Mouse (Mus musculus) left cerebral cortex, postnatal 25 days (tissue): ENCODE measurements at regions not wholly inside any gene's neighbourhood (a gene's known extent, or its start where the extent isn't known, plus 50 kb on each side); places are given as distances from the start of the nearest gene placed in this dataset.
"Not testable (repeated sequence)": the region's sequence is repeated elsewhere in the genome, so short reads cannot be mapped to it uniquely, and the experiment has no call there.

Experiments
- DNase-seq, 2 experiments: peaks; one replicate each; pipeline ENCODE4 v3.0.0; 2022; ENCODE audit warnings: low spot score in 2 of 2, mixed read lengths in 1 of 2
- intact Hi-C: fragments of 180-260 bp; cut with DNase I; formaldehyde crosslinking; loops from one replicate; pipeline ENCODE4 v1.15.1; 2025

- no peak for DNase-seq
- intact Hi-C loops = no loop called here
Observed at GRCm38 (mm10) chrX:18727940-18728710, 266.9 kb upstream of the 4930578C19Rik start.

- peak in 1 of 2 experiments; percentile 35 for DNase-seq
Observed at GRCm38 (mm10) chrX:18687216-18687615, 226.0 kb upstream of the 4930578C19Rik start.

GRCm38 (mm10) chrX:18667251-18667650, 206.1 kb upstream of the 4930578C19Rik start:
- DNase-seq, intact Hi-C loops: not testable (repeated sequence)

More at GRCm38 (mm10) chrX:18687216-18687615, 226.0 kb upstream of the 4930578C19Rik start:
- intact Hi-C loops = loop anchor here (10.0 kb wide), 1 partner anchor 548 kb away; no protein-coding TSS in a partner anchor

- intact Hi-C loops = no loop called here
Observed at GRCm38 (mm10) chrX:18663101-18663500, 201.9 kb upstream of the 4930578C19Rik start.

GRCm38 (mm10) chrX:18618581-18618980, 157.4 kb upstream of the 4930578C19Rik start:
- intact Hi-C loops = no loop called here

More at GRCm38 (mm10) chrX:18663101-18663500, 201.9 kb upstream of the 4930578C19Rik start:
- DNase-seq = no peak

More at GRCm38 (mm10) chrX:18618581-18618980, 157.4 kb upstream of the 4930578C19Rik start:
- peak in 1 of 2 experiments; percentile 43 for DNase-seq
